ENCODE assay signal across 9 mouse cellular contexts in the genomic region with DNA sequence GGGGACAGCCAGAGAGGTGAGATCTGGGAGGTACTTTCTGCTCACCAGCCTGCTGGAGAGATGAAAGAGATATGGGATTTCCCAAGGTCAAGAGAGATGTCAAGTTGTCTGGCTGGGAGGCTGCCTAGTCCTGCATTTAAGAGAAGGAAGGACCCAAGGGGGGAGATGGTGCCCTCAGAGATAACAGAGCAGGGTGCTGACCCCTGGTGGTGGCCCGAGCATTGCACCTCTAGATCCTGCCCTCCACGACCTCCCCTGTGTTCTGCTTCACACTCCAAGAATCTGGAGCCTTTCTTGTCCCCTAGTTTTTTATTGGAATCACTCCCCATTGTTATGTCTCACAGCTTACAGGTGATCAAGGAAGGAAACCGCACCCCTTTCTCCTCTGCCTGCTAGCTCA. TPM values are rescaled to one million over a fixed set of nuclear protein-coding genes. Genes with fewer than 3 reads are reported as not detected.
A peak's percentile ranks its signal among the peaks of the same experiment; 100 is the strongest.
DNase-seq lines count a peak whose midpoint lies in the region; ATAC-seq lines count a peak whose summit lies in the region.
"Had no signal": no experiment of that assay in that cellular context is flagged by ENCODE, and none has a peak within 500 bp of the region (broad histone marks: within the 10 kb centered on the region; RNA-seq: fewer than 3 reads in every experiment).

No protein-coding gene starts in this region.

- H3K4me2 ChIP-seq in midbrain, embryonic 14.5 days (ENCODE audit: low read length): no peak overlapping the region
- no peak overlapping the region for H3K4me2 ChIP-seq in midbrain, embryonic 13.5 days (replicated peaks)
- H3K4me2 ChIP-seq: hindbrain, embryonic 15.5 days had no signal

- H3K36me3 ChIP-seq in midbrain, embryonic 14.5 days (ENCODE audit: control insufficient read depth, insufficient read depth, low read length): no peaks in the 10 kb centered on the region
- no peaks in the 10 kb centered on the region for H3K36me3 ChIP-seq in midbrain, embryonic 13.5 days
- H3K36me3 ChIP-seq: hindbrain, embryonic 15.5 days had no signal

- peak; percentile 75 to 92 for DNase-seq in adrenal gland, adult (ENCODE audit: inconsistent age in 2 of 2, low spot score in 1 of 2)
- DNase-seq in adrenal gland, adult 8-10 months: no peak
- peak; percentile 71 for DNase-seq in midbrain, embryonic 14.5 days
- peak; percentile 58 for DNase-seq in cerebellum, adult 8-10 months
- DNase-seq in heart, postnatal 10 days: peak; percentile 75 to 85
- DNase-seq in lung, postnatal 14 days: peak; percentile 88
- DNase-seq in thymus, postnatal 14 days: peak; percentile 87

- intact Hi-C loops in heart, postnatal 10 days (cut with DNase I): loop anchor here (1.0 kb wide), 1 partner anchor 16 kb away; no protein-coding TSS in a partner anchor

- no peak for ATAC-seq in midbrain, embryonic 14.5 days (ENCODE audit: low FRiP score, low TSS enrichment)
- ATAC-seq in midbrain, embryonic 13.5 days: no peak

- 0 out of 2 replicates have a peak, but pooled peaks cover 3% of the 10 kb centered on the region for H3K27me3 ChIP-seq in midbrain, embryonic 14.5 days (ENCODE audit: control insufficient read depth, insufficient read depth, low read length)
- H3K27me3 ChIP-seq in midbrain, embryonic 13.5 days: peaks cover 17% of the 10 kb centered on the region
- H3K27me3 ChIP-seq: hindbrain, embryonic 15.5 days had no signal

- H3K4me1 ChIP-seq in midbrain, embryonic 14.5 days (ENCODE audit: control insufficient read depth, insufficient read depth, low read length): 0 out of 2 replicates have a peak, but pooled peaks cover 6% of the 10 kb centered on the region
- H3K4me1 ChIP-seq in midbrain, embryonic 13.5 days (replicated peaks): peaks cover 20% of the 10 kb centered on the region

- WGBS in midbrain, embryonic 14.5 days: 8% methylated on average over 3 of the region's 3 CpGs
- 7% methylated on average over 3 of the region's 3 CpGs for whole genome bisulfite sequencing in midbrain, embryonic 13.5 days

- no peak overlapping the region for H3K9ac ChIP-seq in midbrain, embryonic 14.5 days (replicated peaks; ENCODE audit: low read length)
- H3K9ac ChIP-seq in midbrain, embryonic 13.5 days (replicated peaks): no peak overlapping the region
- H3K9ac ChIP-seq: hindbrain, embryonic 15.5 days had no signal

- H3K4me3 ChIP-seq in midbrain, embryonic 14.5 days (replicated peaks; ENCODE audit: low read depth, low read length): no peak overlapping the region
- no peak overlapping the region for H3K4me3 ChIP-seq in midbrain, embryonic 13.5 days (replicated peaks)
- H3K4me3 ChIP-seq: hindbrain, embryonic 15.5 days had no signal

- no peak overlapping the region for H3K27ac ChIP-seq in midbrain, embryonic 14.5 days (replicated peaks; ENCODE audit: low read depth, low read length)
- H3K27ac ChIP-seq in midbrain, embryonic 13.5 days: no peak overlapping the region
- H3K27ac ChIP-seq: hindbrain, embryonic 15.5 days had no signal

- H3K9me3 ChIP-seq in midbrain, embryonic 14.5 days (ENCODE audit: control insufficient read depth, low read length): no peaks in the 10 kb centered on the region
- no peaks in the 10 kb centered on the region for H3K9me3 ChIP-seq in midbrain, embryonic 13.5 days
- H3K9me3 ChIP-seq: hindbrain, embryonic 15.5 days had no signal

RNA-seq across cellular contexts. Expression of a gene that starts 12.9 kb away (rescaled TPM):
- 10 to 100 TPM in 3 of 4 experiments, 1 to 10 TPM in 1; 8.8 to 19.6 (median 17.1) TPM for total RNA-seq in adrenal gland, adult 8-10 months (2022)
- polyA plus RNA-seq in midbrain, embryonic 14.5 days (2014; fragmentation: Nextera tagmentation; extraction: Ambion mirVana): 0.93 and 0.97 TPM in 2 replicates
- 1.7 and 2.4 TPM in 2 replicates for polyA plus RNA-seq in midbrain, embryonic 13.5 days (2015; fragmentation: Nextera tagmentation; extraction: Ambion mirVana)
- 10 to 100 TPM; 14.9 to 18.0 TPM for total RNA-seq in heart, postnatal 10 days (2021)

RNA-seq across cellular contexts. Expression of a gene that starts 17.2 kb away (rescaled TPM):
- 100 to 1,000 TPM in 2 of 4 experiments, 10 to 100 TPM in 2; 42.9 to 895 (median 124) TPM for total RNA-seq in adrenal gland, adult 8-10 months (2022)
- polyA plus RNA-seq in midbrain, embryonic 14.5 days (2014; fragmentation: Nextera tagmentation; extraction: Ambion mirVana): 2.9 and 3.5 TPM in 2 replicates
- 2.8 and 3.1 TPM in 2 replicates for polyA plus RNA-seq in midbrain, embryonic 13.5 days (2015; fragmentation: Nextera tagmentation; extraction: Ambion mirVana)
- 10 to 100 TPM; 16.8 to 20.4 TPM for total RNA-seq in heart, postnatal 10 days (2021)

RNA-seq across cellular contexts. Expression of a gene that starts 47.2 kb away (rescaled TPM):
- total RNA-seq in adrenal gland, adult 8-10 months (2022): 10 to 100 TPM; 31.4 to 48.9 (median 37.0) TPM
- polyA plus RNA-seq in midbrain, embryonic 14.5 days (2014; fragmentation: Nextera tagmentation; extraction: Ambion mirVana): 61.2 and 87.4 TPM in 2 replicates
- polyA plus RNA-seq in midbrain, embryonic 13.5 days (2015; fragmentation: Nextera tagmentation; extraction: Ambion mirVana): 79.1 and 82.8 TPM in 2 replicates
- 10 to 100 TPM; 24.1 to 28.2 TPM for total RNA-seq in heart, postnatal 10 days (2021)

RNA-seq across cellular contexts. Expression of a gene that starts 56.1 kb away (rescaled TPM):
- total RNA-seq in adrenal gland, adult 8-10 months (2022): under 1 TPM; 0.49 to 0.91 (median 0.71) TPM
- 0.30 and 0.51 TPM in 2 replicates for polyA plus RNA-seq in midbrain, embryonic 14.5 days (2014; fragmentation: Nextera tagmentation; extraction: Ambion mirVana)
- 0.26 and 0.46 TPM in 2 replicates for polyA plus RNA-seq in midbrain, embryonic 13.5 days (2015; fragmentation: Nextera tagmentation; extraction: Ambion mirVana)
- 1 to 10 TPM; 2.3 to 3.6 TPM for total RNA-seq in heart, postnatal 10 days (2021)
- polyA plus RNA-seq: hindbrain, embryonic 15.5 days had no signal
